Mouse (Mus musculus) CH12.LX (cell line): Measurements from ENCODE around the gene Stat6.

Experiments
- CTCF ChIP-seq, 2 experiments: IDR thresholded peaks in 1 of 2; conservative IDR thresholded peaks in 1 of 2; 2 replicates each; pipeline ENCODE4 v1.5.1; 2011 to 2012; ENCODE audit warnings: low read depth in 2 of 2, low read length in 2 of 2, improper control_type of control experiment in 1 of 2, inconsistent platforms in 1 of 2, mild to moderate bottlenecking in 1 of 2, moderate library complexity in 1 of 2
- EP300 ChIP-seq: IDR thresholded peaks from 2 replicates; pipeline ENCODE4 v1.6.1; 2011; ENCODE audit warnings: low read length, improper control_type of control experiment
- MAFK ChIP-seq: IDR thresholded peaks from 2 replicates; pipeline ENCODE4 v1.6.1; 2011; ENCODE audit warnings: low read length, improper control_type of control experiment; ENCODE audit not compliant: insufficient replicate concordance
- POLR2A ChIP-seq: IDR thresholded peaks from 2 replicates; pipeline ENCODE4 v1.6.1; 2011; ENCODE audit warnings: low read depth, mild to moderate bottlenecking, improper control_type of control experiment, low read length
- ZC3H11A ChIP-seq: IDR thresholded peaks from 2 replicates; pipeline ENCODE4 v1.6.1; 2012; ENCODE audit warnings: low read depth, mild to moderate bottlenecking, inconsistent platforms, low read length, improper control_type of control experiment
- ZKSCAN1 ChIP-seq: IDR thresholded peaks from 2 replicates; pipeline ENCODE4 v1.6.1; 2012; ENCODE audit warnings: low read depth, inconsistent platforms, low read length, improper control_type of control experiment, borderline replicate concordance

DNA sequence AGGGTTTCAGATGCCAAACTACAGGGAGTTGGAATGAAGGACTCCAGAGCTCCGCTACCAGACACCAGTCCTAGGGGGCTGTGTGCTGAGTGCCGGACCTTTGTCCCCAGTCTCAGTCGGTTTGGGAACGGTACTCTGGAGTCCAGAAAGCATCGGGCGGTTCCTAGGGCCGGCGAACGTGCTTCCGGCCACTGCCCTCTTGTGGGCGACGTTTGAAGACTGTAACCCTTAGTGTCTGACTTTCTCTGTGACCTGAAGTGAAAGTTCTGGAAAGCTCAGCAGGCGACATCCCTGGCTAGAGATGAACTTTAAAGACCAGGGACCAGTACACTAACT lies 20.8 kb upstream of the Stat6 start:
- TF ChIP-seq ZKSCAN1 (no peak), CTCF (conservative IDR thresholded peaks at IDR 0.05 in 1 of 2, IDR thresholded peaks at IDR 0.05 in 1 of 2; ENCODE audit: low read depth in 2 of 2, low read length in 2 of 2) (peak in 1 of 2 experiments; percentile 83; a peak in 2 of 4 replicates), EP300 (no peak), ZC3H11A (peak; percentile 54), POLR2A (no peak), MAFK (no peak)
